Mouse (Mus musculus) midbrain, postnatal 0 days (tissue): ENCODE data around the gene Fam151b. TPM values are rescaled to one million over a fixed set of nuclear protein-coding genes. Genes with fewer than 3 reads are reported as not detected.

Source experiments
- ATAC-seq: fragments of 200-750 bp; cut with Nextera tagmentation; 2 replicates; pipeline ENCODE4 v1.8.0; 2017; ENCODE audit warnings: moderate number of reproducible peaks, mild to moderate bottlenecking, moderate TSS enrichment, moderate library complexity; ENCODE audit not compliant: low FRiP score
- DNase-seq: peaks from one replicate; pipeline ENCODE4 v3.0.0-alpha.2; 2015; ENCODE audit warnings: low spot score
- H3K27ac ChIP-seq: fragments of 300-500 bp; sonication (generic); 2 replicates; pipeline ENCODE4 v1.5.1; 2014; ENCODE audit warnings: low read depth, mild to moderate bottlenecking, low read length, mixed read lengths
- H3K27me3 ChIP-seq: fragments of 300-500 bp; sonication (generic); 2 replicates; pipeline ENCODE4 v1.6.1; 2014; ENCODE audit warnings: low read length, control low read depth, mixed read lengths; ENCODE audit not compliant: insufficient read depth
- H3K36me3 ChIP-seq: fragments of 300-500 bp; sonication (generic); 2 replicates; pipeline ENCODE4 v1.6.1; 2014; ENCODE audit warnings: low read length, control low read depth, mixed read lengths; ENCODE audit not compliant: insufficient read depth
- H3K4me1 ChIP-seq: fragments of 300-500 bp; sonication (generic); 2 replicates; pipeline ENCODE4 v1.6.1; 2014; ENCODE audit warnings: mild to moderate bottlenecking, control low read depth, antibody characterized with exemption, low read length, mixed read lengths; ENCODE audit not compliant: insufficient read depth
- H3K4me2 ChIP-seq: fragments of 300-500 bp; sonication (generic); 2 replicates; pipeline ENCODE4 v1.6.1; 2014; ENCODE audit warnings: low read depth, mild to moderate bottlenecking, low read length, mixed read lengths; ENCODE audit not compliant: poor library complexity, severe bottlenecking
- H3K4me3 ChIP-seq: fragments of 300-500 bp; sonication (generic); 2 replicates; pipeline ENCODE4 v1.5.1; 2014; ENCODE audit warnings: low read depth, mild to moderate bottlenecking, low read length, moderate library complexity
- H3K9ac ChIP-seq: fragments of 300-500 bp; sonication (generic); replicated peaks from 2 replicates; pipeline ENCODE4 v1.6.1; 2014; ENCODE audit warnings: mild to moderate bottlenecking, low read length, moderate library complexity, mixed read lengths; ENCODE audit not compliant: poor library complexity, severe bottlenecking
- H3K9me3 ChIP-seq: fragments of 300-500 bp; sonication (generic); 2 replicates; pipeline ENCODE4 v1.6.1; 2016; ENCODE audit warnings: low read length, control low read depth
- CTCF ChIP-seq: IDR thresholded peaks from 2 replicates; pipeline ENCODE4 v1.5.1; 2016; ENCODE audit warnings: antibody characterized with exemption, mild to moderate bottlenecking
- WGBS: fragments of 180-500 bp; shearing (Covaris S2); extraction: QIAGEN DNeasy Blood & Tissue Kit; methylation state at CpG from one replicate; pipeline ENCODE4 v1.1.7; 2014; 5-methylcytosine and 5-hydroxymethylcytosine counted together
- polyA plus RNA-seq: library from polyadenylated mRNA; unstranded; fragments of >200 nt; fragmentation: Nextera tagmentation; extraction: Ambion mirVana; gene quantifications from 2 replicates; pipeline ENCODE4 v1.2.1, GENCODE M21; 2015
- total RNA-seq: library from RNA; depleted of rRNA; stranded (reverse); fragments of >200 nt; gene quantifications from 2 replicates; pipeline ENCODE4 v1.2.3, GENCODE M21; 2014

Gene Fam151b
- total and polyA plus RNA-seq, 2 experiments from 2014 or later, result 0.17 to 7.3 TPM

- Histone ChIP-seq H3K9me3 (no peaks in the 10 kb centered on the region), H3K27me3 (no peaks in the 10 kb centered on the region), H3K27ac (no peak overlapping the region), H3K4me3 (no peak overlapping the region), H3K9ac (no peak overlapping the region), H3K36me3 (peaks cover 30% of the 10 kb centered on the region), H3K4me2 (no peak overlapping the region), H3K4me1 (no peaks in the 10 kb centered on the region)
- DNase-seq (no peak), ATAC-seq (no peak)
- 94% methylated on average over 5 of the region's 5 CpGs for WGBS
- TF ChIP-seq CTCF, result no peak
Observed at GRCm38 (mm10) chr13:92523178-92523813, 39.5 kb upstream of the Fam151b start.

- ATAC-seq (no peak), DNase-seq (no peak)
- WGBS, result 88% methylated on average over 12 of the region's 12 CpGs
- Histone ChIP-seq H3K27ac (no peak overlapping the region), H3K4me1 (no peaks in the 10 kb centered on the region), H3K36me3 (peaks cover 24% of the 10 kb centered on the region), H3K9me3 (no peaks in the 10 kb centered on the region), H3K4me2 (no peak overlapping the region), H3K9ac (no peak overlapping the region), H3K27me3 (no peaks in the 10 kb centered on the region), H3K4me3 (no peak overlapping the region)
- no peak for TF ChIP-seq CTCF
Observed at GRCm38 (mm10) chr13:92504871-92505270, 21.1 kb upstream of the Fam151b start.

- TF ChIP-seq CTCF, result no peak
- ATAC-seq (no peak), DNase-seq (no peak)
- Histone ChIP-seq H3K36me3 (peaks cover 23% of the 10 kb centered on the region; the same call in 1 of the 2 replicates), H3K4me1 (no peaks in the 10 kb centered on the region), H3K4me2 (no peak overlapping the region), H3K9ac (no peak overlapping the region), H3K27me3 (no peaks in the 10 kb centered on the region), H3K4me3 (no peak overlapping the region), H3K27ac (no peak overlapping the region), H3K9me3 (no peaks in the 10 kb centered on the region)
- WGBS, result 81% methylated on average over 1 of the region's 1 CpGs
Observed at GRCm38 (mm10) chr13:92491923-92492322, 8.1 kb upstream of the Fam151b start.

- no peak overlapping the region for H3K4me2 ChIP-seq
- H3K9ac ChIP-seq, result no peak overlapping the region
- ATAC-seq, result no peak
- no peaks in the 10 kb centered on the region for H3K4me1 ChIP-seq
- H3K36me3 ChIP-seq, result peaks cover 23% of the 10 kb centered on the region; the same call in 1 of the 2 replicates
- no peaks in the 10 kb centered on the region for H3K9me3 ChIP-seq
- no peak for DNase-seq
- H3K4me3 ChIP-seq, result no peak overlapping the region
- no peak for TF ChIP-seq CTCF
- WGBS, result 57% methylated on average over 4 of the region's 4 CpGs
- H3K27me3 ChIP-seq, result no peaks in the 10 kb centered on the region
- no peak overlapping the region for H3K27ac ChIP-seq
Observed at GRCm38 (mm10) chr13:92490817-92491216, 7.0 kb upstream of the Fam151b start.

DNA sequence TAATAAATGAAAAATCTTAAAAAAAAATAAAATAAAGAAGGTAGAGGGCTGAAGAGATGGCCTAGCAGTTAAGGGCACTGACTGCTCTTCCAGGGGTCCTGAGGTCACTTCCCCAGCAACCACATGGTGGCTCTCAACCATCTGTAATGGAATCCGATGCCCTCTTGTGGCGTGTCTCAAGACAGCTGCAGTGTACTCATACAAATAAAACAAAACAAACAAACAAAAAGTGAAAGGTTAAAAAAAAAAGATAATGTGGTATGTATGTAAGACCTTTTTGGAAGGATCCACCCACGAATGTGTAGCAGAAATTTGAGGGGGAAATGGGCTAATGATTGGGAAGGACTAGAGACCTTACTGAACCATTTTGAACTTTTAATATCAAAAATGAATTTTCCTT is 467 bp downstream of the Fam151b start:
- H3K27ac ChIP-seq, result peak overlapping the region; percentile 69; the same call in 1 of the 2 replicates
- no peaks in the 10 kb centered on the region for H3K27me3 ChIP-seq
- WGBS, result 5% methylated on average over 3 of the region's 3 CpGs
- H3K4me3 ChIP-seq, result peak overlapping the region; percentile 46
- no peaks in the 10 kb centered on the region for H3K4me1 ChIP-seq
- H3K9me3 ChIP-seq, result no peaks in the 10 kb centered on the region
- H3K9ac ChIP-seq, result no peak overlapping the region
- peak overlapping the region; percentile 51 for H3K4me2 ChIP-seq
- 0 out of 2 replicates have a peak, but pooled peaks cover 5% of the 10 kb centered on the region for H3K36me3 ChIP-seq
- peak; percentile 76 for DNase-seq
- peak; percentile 85 for ATAC-seq
- TF ChIP-seq CTCF, result peak; percentile 83

DNA sequence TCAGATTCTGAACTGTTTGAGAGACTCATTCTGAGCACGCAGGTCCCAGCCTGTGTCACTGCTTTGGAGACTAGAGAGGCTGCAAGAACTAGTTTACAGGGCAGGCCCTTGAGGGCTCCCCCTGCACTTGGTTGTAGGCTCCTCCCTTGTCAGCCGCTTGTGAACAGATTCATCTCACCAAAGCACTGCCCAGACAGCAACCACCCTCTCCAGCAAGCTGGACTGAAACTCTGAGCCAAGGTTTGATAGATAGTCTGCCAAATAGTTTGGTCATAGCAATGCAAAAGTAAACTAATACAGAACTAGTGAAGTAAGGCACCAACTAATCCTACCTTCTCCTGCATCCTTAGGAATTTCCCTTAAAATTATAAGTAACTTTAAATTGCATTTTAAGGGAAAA is 13.7 kb downstream of the Fam151b start:
- no peak overlapping the region for H3K4me2 ChIP-seq
- DNase-seq (no peak), ATAC-seq (no peak)
- H3K27me3 ChIP-seq, result no peaks in the 10 kb centered on the region
- WGBS, result 79% methylated on average over 2 of the region's 2 CpGs
- H3K36me3 ChIP-seq, result peaks cover 8% of the 10 kb centered on the region
- H3K27ac ChIP-seq, result no peak overlapping the region
- H3K4me1 ChIP-seq, result no peaks in the 10 kb centered on the region
- no peak overlapping the region for H3K9ac ChIP-seq
- TF ChIP-seq CTCF, result no peak
- no peak overlapping the region for H3K4me3 ChIP-seq
- no peaks in the 10 kb centered on the region for H3K9me3 ChIP-seq
